Mouse (Mus musculus): ENCODE results near the gene Mgat5.

Mgat5 gene

DNA sequence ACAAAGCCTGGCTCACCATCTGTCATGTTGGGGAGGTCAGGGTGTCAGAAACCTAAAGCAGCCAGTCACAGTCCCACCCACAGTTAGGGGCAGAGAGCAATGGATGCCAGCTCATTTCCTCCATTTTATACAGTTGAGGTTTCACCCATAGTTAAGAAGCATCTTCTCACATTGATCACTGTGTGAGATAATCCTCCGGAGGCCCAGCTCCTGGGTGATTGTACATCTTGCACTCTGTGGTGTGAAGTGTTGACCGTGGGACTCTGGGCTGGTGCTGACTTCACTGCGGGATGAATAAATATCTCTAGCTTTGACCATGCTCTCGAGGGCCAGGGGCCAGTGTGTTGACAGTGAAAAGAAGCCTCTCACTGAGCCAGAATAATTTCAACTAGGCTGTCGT, 99.0 kb downstream of the Mgat5 start:
- CTCF ChIA-PET: interaction anchor here (0.6 kb wide), 1 partner anchor 43 kb away, joined by 4 read pairs; no protein-coding TSS in a partner anchor

DNA sequence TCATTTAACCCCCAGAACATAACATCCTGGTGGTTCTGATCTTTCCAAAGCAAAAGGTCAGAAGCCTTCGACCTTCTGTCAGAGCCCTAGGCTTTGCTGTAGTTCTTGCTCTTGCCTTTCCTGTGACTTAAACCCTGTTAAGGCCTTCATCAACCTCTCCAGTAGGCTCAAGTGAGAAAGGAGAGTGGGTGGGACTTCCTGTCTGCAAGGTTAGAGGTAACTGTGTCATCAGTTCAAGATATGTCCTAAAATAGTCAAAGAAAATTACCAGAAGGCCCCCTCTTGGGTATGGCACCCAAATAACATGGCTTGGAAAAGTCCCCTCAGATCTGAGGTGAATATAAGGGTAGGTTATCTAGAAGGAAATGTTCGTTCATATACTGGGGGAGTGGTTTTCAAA, 99.5 kb downstream of the Mgat5 start:
- CTCF ChIA-PET: no interaction called here

DNA sequence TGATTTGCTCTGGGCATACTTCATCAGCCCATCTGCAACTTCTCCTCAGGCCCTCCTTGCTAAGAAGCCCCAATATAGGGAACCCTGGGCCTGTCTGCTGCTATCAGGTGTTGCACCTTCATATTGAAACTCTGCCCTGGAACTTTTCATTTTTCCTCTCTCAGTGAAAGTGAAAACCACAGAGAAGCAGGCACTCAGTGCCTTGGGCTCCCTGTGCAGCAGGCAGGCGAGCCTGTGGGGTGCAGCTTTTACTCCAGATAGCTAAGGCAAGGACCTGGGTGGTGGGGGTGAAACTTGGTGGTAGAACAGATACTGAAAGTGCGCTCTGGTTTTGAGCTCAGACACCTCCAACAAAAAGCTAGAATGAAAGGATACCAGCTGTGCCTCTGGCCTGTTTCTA, 100.8 kb downstream of the Mgat5 start:
- CTCF ChIA-PET: interaction anchor here (0.7 kb wide), 1 partner anchor 109 kb away, joined by 4 read pairs; no protein-coding TSS in a partner anchor

DNA sequence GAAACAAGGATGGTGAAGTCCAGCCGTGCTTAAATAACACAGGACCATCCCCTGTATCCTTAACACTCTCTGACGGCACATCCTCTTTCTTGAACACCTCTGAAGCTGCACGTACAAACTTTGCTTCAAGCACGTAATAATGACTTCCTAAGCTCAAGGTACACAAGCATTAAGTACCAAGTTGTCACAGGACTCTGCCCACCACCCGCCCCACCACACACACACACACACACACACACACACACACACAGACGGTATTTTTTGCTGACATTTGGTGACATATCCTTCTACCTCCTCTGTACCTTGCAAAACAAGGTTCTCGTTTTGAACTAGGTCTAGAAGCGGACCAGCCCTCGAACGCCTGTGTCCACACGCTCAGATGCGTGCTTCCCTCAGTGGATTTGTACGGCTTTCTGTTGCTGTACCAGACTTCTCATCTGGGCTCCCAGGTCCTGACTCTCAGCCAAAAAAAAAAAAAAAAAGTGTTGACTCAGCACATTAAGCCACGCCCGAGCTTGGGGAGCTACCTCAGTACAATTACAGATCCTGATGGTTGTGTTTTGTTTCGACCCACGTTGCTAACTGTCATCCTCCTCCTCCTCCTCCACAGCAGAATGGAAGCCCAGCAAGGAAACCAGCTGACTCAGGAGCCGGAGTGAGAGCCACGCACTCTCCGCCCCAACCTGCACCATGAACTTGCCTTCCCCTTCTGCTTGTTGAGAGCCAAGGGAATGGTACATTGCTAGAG, 101.4 kb downstream of the Mgat5 start:
- CTCF ChIA-PET: interaction anchor here (0.7 to 0.8 kb wide), 2 partner anchors 25 to 108 kb away, joined by 4 to 8 read pairs; no protein-coding TSS in a partner anchor

DNA sequence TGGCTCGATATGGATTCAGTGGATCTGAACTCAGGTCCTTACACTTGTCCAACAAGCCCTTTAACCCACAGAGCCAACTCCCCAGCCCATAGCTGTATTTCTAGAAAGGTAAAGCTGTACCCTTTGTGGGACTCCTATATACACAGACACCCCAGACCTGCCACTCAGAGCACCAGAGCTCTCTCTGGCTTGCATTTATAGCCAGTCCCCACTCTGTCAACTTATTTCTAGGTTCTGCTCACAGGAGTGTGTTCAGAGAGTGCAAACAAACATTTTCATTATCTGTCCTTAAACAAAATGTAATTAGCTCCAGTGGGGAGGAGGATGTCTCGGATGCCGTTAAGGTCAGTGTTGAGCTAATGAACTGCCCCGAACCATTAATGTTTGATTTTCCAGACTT, 102.5 kb downstream of the Mgat5 start:
- CTCF ChIA-PET: no interaction called here

DNA sequence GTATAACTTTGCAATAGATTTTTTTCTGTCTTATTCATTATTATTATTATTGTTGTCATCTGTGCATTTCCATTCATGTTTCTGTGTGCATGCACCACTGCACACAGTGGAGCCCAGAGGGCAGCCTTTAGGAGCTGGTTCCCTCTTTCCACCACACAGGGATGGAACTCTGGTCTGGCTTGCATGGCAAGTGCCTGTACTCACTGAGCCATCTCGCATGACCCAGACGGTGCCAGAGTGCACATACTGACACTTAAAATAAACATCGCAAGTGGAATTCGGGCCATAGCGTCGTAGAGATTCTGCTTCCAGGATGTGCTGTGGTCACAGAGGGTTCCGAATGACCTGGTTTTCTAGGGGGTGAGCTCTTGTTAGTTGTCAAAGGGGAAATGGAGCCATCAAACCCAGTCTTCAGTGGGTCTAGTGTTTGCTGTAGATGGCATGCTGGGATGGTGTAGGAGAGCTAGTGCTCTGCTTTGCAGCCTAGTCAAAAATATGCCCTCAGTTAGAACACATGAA, 103.5 kb downstream of the Mgat5 start:
- CTCF ChIA-PET: interaction anchor here (0.6 to 0.7 kb wide), 2 partner anchors 10 to 23 kb away, joined by 3 to 6 read pairs; no protein-coding TSS in a partner anchor

DNA sequence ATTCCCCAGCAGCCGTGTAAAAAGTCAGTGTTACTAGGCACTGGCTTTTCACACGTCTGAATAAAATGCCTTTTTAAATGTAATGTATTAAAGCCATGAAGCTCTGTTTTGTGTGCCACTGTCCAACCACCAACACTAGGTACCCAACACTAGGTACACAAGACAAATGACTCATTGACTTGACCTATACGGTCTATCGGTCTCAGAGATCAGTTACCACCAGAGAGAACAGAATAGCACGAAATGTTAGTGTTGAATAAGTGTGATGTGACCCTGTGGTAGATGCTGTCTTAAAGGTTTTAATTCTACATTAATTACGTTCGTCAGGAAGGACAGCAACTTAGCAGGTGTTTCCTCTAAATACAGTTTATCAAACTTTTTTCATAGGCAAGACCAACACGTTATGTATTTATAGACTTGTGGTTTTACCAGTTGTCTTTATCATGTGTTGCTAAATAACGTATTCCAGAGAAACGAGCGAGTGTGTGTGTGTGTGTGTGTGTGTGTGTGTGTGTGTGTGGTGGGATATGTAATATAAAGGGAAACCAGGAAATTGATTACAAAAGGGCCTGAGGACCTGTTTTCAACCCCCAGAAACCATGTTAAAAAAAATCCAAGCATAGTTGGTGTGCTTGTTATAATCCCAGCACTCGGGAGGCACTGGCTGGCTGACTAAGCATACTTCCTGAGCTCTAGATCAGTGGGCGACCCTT, 104.3 kb downstream of the Mgat5 start:
- CTCF ChIA-PET: interaction anchor here (0.5 to 0.6 kb wide), 2 partner anchors 24 to 32 kb away, joined by 3 read pairs; no protein-coding TSS in a partner anchor

DNA sequence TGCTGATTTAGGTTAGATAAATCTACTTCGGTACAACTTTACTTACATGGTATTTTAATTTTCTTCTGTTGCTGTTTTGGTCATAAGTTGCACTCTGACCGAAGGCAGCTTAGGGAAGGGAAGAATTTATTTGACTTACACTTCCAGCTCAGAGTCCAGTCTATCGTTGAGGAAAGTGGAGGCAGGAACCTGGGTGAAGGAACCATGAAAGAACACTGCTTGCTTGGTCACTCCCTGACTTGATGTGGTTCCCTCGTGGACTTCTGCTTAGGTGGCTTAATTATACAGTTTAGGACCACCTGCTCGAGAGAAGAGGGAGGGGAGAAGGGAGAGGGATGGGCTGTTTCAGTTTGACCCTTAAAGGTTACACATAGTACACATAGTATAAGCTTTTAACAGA, 105.2 kb downstream of the Mgat5 start:
- CTCF ChIA-PET: interaction anchor here (0.5 to 0.6 kb wide), 2 partner anchors 30 to 33 kb away, joined by 3 read pairs; no protein-coding TSS in a partner anchor

DNA sequence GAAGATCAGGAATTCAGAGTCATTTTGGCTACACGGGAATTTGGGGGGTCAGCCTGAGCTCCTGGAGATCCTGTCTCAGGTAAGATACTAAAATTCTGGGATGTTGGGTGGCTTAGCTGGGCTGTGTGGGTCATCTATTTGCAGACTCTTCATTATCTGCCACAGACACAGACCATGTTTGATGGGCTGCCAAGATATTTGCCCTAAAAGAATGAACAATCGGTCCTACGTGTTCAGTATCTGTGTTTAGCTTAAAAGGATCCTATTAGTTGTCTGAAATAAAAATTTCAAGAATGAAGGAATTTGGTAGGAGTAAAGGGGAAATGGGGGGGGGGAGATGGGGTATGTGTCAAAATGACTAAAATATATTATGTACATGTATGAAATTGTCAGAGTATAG, 105.9 kb downstream of the Mgat5 start:
- CTCF ChIA-PET: no interaction called here

DNA sequence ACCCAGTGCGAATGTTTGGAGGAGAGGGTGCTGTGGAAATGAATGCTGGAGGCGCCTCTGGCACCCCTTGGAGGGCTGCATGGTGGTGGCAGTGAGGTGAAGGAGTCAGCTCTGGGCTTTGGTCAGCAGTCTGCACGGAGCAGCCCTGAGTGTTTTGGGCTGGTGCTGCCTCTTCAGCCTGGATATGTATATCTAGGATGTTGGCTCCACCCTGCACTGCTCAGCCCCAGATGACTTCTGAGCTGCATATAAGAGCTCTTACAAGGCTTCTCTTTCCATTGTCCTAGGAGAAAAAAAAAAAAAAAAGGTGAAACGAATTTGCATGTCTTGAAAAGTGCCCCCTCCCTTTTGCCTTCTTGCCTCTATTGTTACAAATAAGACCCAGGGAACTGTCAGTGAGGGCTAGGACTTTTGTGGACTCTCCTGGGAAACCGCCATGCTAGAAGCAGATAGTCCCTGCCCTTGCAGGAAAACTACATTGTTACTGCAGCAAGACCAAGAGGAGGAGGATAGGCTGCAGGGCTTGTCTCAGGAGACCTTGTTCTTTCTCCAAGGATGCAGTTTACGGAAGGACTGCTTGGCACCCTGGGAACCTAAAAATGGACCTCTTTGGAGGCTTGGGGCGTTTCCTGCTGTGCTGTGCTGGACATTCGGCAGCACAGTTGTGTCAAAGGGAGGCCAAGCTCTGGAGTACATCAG, 109.0 kb downstream of the Mgat5 start:
- CTCF ChIA-PET: interaction anchor here (0.5 to 1.3 kb wide), 2 partner anchors 22 to 50 kb away, joined by 3 to 31 read pairs; no protein-coding TSS in a partner anchor

DNA sequence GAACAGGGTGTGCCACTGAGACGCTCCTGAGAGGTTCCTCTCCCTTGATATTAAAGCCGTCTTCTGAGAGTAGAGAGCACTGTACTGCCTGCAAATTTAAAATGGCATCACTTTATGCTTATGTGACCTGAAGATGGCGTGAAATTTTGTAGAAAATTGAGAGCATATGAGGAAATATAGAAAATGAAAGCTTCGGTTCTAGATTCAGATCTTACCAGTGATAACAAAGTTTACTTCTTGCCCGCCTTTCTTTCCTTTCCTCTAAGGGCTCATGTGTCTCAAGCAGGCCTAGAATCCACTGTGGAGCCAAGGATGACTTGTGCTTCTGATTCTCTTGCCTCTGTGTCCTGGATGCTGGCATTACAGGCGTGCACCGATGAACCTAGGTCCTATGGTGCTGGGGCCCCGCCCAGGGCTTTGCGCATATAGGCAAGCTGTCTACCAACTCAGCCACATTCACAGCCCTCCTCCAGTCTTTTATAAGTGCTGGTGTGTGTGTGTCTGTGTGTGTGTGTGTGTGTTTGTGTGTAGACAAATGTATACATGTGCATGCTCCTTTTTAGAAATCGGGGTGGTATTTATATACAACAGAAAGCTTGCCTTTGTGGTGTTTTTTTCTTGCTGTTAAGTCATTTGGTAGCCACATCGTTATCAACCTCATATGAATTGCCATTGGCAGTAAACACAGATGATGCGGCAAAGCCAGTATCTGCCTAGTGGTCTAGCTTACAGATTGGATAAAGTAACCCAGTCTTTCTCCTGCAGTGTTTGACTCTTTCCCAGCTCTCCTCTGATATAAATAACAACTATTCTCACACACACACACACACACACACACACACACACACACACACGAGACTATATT, 111.2 kb downstream of the Mgat5 start:
- CTCF ChIA-PET: no interaction called here

DNA sequence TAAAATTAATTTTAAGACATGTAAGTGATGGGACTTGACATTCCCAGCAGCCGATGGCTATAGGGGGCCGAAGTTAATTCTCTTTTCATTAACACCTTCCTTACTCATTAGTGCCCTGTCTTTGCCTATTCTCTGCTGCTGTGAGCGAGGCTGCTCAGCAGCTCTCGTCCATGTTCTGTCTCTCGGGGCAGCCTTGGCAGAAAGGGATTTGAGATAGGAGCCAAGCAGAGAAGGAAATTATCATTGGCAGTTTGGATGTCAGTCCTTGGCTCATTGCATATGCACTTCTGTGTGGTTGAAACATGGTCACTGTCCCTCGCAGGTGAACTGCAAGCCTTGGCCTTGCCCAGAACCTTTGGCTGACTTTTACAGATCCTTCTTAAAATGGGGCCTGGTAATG, 111.8 kb downstream of the Mgat5 start:
- CTCF ChIA-PET: no interaction called here

DNA sequence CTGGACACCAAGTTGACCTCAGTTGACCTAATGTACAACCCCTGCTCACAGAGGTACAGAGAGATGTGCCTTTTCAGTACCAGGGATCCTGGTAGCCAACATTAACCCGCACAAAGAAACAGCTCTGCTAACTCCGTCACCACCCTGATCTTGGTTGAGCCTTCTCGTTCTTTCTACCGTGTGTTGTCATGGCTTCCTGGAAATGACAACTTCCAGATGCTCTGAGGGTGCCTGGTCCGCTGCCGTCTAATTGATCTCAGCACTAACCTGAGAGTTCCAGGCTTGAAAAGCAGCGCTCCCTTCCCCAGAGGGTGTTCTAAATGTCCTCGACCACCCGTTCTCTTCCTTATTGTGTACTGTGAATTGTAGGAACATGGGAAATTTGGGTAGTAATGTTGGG, 112.7 kb downstream of the Mgat5 start:
- CTCF ChIA-PET: no interaction called here

DNA sequence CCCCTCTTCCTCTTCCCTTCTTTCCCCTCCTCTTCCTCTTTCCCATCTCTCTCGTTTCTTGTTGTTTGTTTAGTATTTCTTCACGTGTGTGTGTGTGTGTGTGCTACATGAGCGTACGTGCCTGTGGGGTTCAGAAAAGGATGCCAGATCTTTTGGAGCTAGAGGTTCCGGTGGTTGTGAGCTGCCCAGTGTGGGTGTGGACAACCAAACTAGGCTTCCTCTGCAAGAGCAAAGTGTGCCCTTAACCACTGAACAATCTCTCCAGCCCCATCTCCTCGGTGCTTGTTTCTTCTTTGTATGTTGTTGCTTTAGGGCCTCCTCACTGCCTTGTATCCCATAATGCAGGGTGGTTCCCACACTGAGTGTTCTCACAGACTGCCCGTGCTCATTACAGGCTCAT, 113.7 kb downstream of the Mgat5 start:
- CTCF ChIA-PET: no interaction called here

DNA sequence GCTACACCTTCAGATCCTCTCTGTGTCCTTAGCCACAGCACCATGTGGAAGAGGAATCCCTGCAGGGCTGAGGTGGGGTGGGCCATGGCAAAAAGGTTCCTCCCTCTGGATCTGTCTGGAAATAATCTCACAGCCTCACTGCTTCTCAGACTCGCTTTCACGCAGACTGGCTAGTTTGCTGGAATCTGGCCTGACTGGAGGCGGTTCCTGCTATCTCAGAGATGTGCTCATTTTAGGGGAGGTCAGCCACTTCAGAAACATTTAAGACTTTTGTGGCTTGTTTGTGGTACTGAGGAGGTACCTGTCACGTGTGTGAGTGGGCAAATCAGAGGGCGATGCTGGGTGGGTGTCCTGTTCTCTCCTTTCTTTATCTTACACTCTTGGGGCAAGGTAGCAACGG, 115.0 kb downstream of the Mgat5 start:
- CTCF ChIA-PET: no interaction called here

DNA sequence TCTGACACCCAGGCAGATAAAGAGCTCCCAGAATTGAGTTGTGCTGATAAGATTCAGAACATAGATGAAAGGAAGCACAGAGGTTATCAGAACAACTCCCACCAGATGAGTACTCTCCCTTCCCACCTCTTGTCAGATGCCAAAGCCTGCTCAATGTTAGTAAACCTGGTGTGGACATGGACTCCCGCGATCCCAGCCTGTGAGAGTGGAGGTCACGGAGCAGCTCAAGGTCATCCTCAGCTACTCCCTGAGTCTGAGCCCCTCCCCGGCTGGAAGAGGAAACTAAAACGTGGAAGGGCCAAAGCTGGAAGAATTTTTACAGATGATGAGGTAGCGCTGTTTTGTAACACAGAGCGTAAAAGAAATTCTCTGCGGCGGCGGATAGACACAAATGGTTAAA, 116.1 kb downstream of the Mgat5 start:
- CTCF ChIA-PET: no interaction called here

DNA sequence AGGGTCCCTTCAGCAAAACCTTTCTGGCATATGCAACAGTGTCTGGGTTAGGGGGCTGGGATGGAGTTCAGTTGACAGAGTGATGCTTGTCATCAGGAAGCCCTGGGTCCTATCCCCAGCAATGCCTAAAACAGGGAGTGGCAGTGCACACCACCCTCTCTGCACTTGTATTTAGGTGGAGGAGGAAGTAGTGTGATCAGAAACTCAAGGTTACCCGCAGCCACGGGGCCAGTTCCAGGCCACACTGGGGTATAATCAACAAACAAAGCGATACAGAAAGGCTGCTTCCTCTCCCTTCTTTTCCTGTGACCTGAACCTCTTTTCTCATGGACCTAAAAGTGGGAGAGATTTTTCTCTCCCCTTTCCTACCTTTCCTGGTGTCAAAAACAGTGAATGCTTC, 116.8 kb downstream of the Mgat5 start:
- CTCF ChIA-PET: no interaction called here

DNA sequence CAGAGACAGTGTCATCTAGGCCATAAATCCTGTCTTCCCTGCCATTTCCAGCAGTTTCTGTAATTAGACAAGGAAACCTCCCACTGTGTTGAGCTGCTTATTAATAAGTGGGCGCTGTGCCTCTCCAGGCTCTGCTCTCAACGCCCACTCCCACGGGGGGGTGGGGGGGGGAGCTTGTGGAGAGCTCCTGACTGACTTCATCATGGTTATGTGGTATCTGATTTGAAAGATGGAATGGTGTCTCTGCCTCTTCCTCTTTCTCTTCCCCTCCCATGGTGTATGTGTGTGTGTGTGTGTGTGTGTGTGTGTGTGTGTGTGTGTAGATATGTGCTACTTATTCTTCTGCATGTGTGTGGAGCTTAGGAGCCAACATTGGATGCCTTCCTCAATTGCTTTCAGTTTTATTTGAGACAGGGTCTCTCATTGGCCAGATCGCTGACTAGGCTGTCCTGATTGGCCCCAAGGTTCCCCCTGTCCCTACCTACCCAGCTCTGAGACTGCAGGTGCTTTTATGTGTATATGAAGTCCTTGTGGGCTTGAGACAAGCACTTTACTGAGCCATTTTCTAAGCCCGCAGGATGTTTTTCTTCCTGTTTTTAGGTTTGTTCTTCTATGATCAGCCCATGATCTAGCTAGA, 117.5 kb downstream of the Mgat5 start:
- CTCF ChIA-PET: no interaction called here

DNA sequence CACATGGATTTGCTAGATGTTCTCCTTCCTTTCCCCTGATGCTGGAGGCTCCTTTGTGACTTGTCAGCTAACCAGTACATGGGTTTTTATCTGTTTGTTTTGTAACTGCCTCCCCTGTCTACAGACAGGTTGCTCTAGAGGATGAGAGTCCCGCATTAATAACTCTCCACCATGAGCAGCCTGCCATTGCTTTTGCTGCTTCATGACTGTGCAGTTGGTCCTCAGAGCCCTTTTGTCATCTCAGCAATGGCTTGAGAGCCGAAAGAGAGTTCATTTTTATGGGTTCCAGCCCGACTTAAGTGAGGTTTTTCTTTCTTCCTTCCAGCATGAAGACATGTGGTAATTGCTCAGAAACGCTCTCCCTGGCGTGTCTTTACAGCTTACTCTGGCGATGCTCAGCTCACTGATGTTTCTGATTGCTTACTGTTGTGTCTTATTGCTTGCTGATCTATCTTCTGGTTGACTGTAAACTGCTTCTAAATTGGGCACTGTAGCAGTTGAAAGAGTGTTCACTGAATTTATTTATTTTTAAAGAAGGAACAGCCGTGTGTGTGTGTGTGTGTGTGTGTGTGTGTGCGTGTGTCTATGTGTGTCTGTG, 120.9 kb downstream of the Mgat5 start:
- CTCF ChIA-PET: no interaction called here

DNA sequence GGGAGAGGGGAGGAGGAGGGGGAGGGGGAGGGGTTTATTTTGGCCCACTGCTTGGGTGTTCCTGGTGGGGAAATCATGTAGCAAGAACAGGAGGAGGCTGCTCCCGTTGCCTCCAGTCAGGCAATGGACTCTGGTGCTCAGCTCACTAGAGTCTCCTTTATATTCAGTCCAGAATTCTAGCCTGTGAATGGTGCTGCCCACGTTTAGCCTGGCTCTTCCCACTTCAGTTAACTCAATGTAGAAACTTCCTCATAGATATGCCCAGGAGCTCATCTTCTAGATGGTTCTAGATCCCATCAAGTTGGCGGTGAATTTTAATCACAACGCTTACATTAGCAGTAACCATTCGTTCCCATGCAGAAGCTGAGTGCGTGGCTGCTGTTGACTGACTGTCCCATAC, 123.0 kb downstream of the Mgat5 start:
- CTCF ChIA-PET: no interaction called here

Data from spleen, embryonic (tissue).